Mouse (Mus musculus) heart, embryonic 15.5 days (tissue): ENCODE results near the gene Rpf1. TPM values are rescaled to one million over a fixed set of nuclear protein-coding genes. Genes with fewer than 3 reads are reported as not detected.

Experiments used
- ATAC-seq: fragments of 200-750 bp; cut with Nextera tagmentation; replicated peaks from 2 replicates; pipeline ENCODE4 v1.8.0; 2017; ENCODE audit warnings: low read depth, moderate TSS enrichment; ENCODE audit not compliant: insufficient number of reproducible peaks, insufficient read depth, low FRiP score
- H3K27ac ChIP-seq: fragments of 300-500 bp; sonication (generic); 2 replicates; pipeline ENCODE4 v1.5.1; 2015; ENCODE audit warnings: mild to moderate bottlenecking, inconsistent platforms
- H3K27me3 ChIP-seq: fragments of 300-500 bp; sonication (generic); 2 replicates; pipeline ENCODE4 v1.6.1; 2015; ENCODE audit warnings: inconsistent platforms
- H3K36me3 ChIP-seq: fragments of 300-500 bp; sonication (generic); 2 replicates; pipeline ENCODE4 v1.6.1; 2015; ENCODE audit warnings: mild to moderate bottlenecking, inconsistent platforms
- H3K4me1 ChIP-seq: fragments of 300-500 bp; sonication (generic); replicated peaks from 2 replicates; pipeline ENCODE4 v1.6.1; 2015; ENCODE audit warnings: inconsistent platforms
- H3K4me2 ChIP-seq: fragments of 300-500 bp; sonication (generic); 2 replicates; pipeline ENCODE4 v1.6.1; 2015; ENCODE audit warnings: inconsistent platforms, mild to moderate bottlenecking, moderate library complexity
- H3K4me3 ChIP-seq: fragments of 300-500 bp; sonication (generic); 2 replicates; pipeline ENCODE4 v1.5.1; 2015; ENCODE audit warnings: mild to moderate bottlenecking, inconsistent platforms
- H3K9ac ChIP-seq: fragments of 300-500 bp; sonication (generic); 2 replicates; pipeline ENCODE4 v1.6.1; 2015; ENCODE audit warnings: mild to moderate bottlenecking, inconsistent platforms
- H3K9me3 ChIP-seq: fragments of 300-500 bp; sonication (generic); replicated peaks from 2 replicates; pipeline ENCODE4 v1.6.1; 2016; ENCODE audit warnings: inconsistent platforms
- WGBS: fragments of 180-500 bp; shearing (Covaris S2); methylation state at CpG from one replicate; pipeline ENCODE4 v1.1.7; 2015; ENCODE audit warnings: mixed read lengths; 5-methylcytosine and 5-hydroxymethylcytosine counted together
- polyA plus RNA-seq: library from polyadenylated mRNA; unstranded; fragments of >200 nt; fragmentation: Nextera tagmentation; extraction: Ambion mirVana; gene quantifications from 2 replicates; pipeline ENCODE4 v1.2.1, GENCODE M21; 2015

Gene Rpf1
- polyA plus RNA-seq: 33.6 and 35.5 TPM in 2 replicates

DNA sequence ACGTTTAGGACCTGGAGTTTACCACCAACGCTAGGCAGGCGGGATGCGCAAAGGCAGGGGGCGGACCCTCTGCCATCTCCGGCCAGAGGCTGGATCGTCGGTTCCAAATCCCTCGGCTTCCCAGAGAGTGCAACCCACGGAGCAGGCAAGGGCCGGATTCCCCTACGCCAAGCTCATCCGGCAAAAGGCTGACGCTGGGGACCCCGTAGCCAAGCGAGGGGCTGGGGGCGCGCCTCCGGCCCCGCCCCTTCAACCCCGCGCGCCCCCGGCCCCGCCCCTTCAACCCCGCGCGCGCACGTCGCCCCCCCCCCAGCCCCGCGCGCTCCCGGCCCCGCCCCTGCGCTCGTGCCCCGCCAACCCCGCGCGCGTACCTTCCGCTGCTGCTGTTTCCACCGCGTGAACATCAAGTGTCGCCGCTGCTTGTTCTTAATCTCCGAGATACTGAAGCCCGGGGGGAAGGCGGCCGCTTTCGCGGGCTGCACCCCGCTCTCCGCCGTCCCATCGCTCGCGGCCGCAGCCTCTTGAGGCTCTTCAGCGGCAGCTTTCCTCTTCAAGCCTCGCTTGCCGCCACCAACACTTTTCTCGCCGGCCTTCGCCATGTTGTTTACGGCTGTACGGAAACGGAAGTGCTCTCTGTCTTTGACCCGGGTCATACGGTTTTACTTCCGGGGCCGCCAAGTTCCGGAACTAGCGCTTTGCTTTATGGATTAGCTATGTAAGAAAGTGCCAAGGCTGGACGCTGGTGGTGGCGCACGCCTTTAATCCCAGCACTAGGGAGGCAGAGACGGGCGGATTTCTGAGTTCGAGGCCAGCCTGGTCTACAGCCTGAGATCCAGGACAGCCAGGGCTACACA lies at the start of gene Rpf1:
Rpf1 (minus strand) TSS at position 632 of the 854 bp plus-strand sequence.
- peak within 1 kb of the TSS; percentile 92 for H3K9ac ChIP-seq
- under 1% methylated on average over 64 of the region's 82 CpGs for WGBS
- ATAC-seq: peak; percentile 92
- H3K27me3 ChIP-seq: no peaks in the 10 kb centered on the region
- peak within 1 kb of the TSS; percentile 86 for H3K4me2 ChIP-seq
- peaks cover 11% of the 10 kb centered on the region for H3K4me1 ChIP-seq
- H3K27ac ChIP-seq: peak within 1 kb of the TSS; percentile 99
- H3K9me3 ChIP-seq: no peaks in the 10 kb centered on the region
- H3K4me3 ChIP-seq: peak within 1 kb of the TSS; percentile 92
- H3K36me3 ChIP-seq: peaks cover 18% of the 10 kb centered on the region

DNA sequence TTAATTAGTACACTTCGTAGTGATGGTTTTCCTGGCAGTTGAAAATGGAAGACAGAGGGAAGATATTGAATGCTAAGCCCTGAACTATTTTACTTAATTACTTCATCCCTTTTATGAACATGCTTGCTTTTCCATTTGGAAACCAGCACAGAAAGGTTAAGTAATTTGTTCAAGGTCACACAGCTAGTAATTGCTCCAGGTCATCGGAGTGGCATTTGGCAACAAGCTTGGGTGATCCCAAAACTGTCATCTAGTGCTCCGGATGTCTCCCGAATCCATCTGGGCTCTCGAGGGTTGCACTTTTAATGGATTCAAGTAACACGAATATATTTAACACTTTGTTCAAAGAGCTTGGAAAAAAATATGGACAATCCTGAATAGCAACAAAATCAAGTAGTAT lies 49.7 kb upstream of the Rpf1 start:
- WGBS: 90% methylated on average over 6 of the region's 6 CpGs
- Histone ChIP-seq H3K27ac (no peak overlapping the region), H3K4me3 (no peak overlapping the region), H3K27me3 (no peaks in the 10 kb centered on the region), H3K4me2 (no peak overlapping the region), H3K4me1 (no peaks in the 10 kb centered on the region), H3K9me3 (no peaks in the 10 kb centered on the region), H3K36me3 (no peaks in the 10 kb centered on the region), H3K9ac (no peak overlapping the region)
- ATAC-seq: no peak

DNA sequence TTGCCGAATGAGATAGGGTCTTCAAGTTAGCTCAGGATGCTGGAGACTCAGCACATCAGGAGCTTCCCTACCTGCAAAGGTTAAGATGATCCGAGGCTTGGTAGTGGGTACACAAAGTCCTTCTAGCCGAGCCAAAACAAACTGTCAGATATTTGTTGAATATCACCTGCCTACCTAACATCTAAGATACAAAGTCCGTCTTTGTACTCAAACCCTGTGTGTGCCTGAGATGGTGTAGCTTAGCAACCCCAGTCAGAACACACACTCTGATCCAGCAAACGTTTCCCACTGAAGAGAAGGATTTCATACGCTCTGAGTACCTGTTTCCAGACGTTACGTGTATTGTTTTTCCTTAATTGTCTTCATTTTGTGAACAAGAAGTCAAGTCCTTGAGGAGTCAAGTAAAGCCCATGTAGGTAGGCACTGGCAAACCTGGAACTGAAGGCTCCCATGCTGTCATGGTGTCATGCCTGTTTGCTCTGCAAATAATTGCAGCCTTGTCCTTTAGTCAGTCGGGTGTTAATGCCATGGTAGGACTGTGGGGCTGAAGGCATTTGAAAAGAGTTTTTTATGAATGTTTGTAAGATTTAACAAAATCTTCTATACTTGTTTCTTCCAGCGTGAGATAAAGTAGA lies 49.0 kb upstream of the Rpf1 start, which contains the start of gene Uox:
Uox (plus strand) TSS at position 279 of the 635 bp plus-strand sequence.
- Histone ChIP-seq H3K27me3 (no peaks in the 10 kb centered on the region), H3K4me1 (no peaks in the 10 kb centered on the region), H3K36me3 (no peaks in the 10 kb centered on the region), H3K27ac (no peak within 1 kb of the TSS), H3K9me3 (no peaks in the 10 kb centered on the region), H3K4me3 (no peak within 1 kb of the TSS), H3K9ac (no peak within 1 kb of the TSS), H3K4me2 (no peak within 1 kb of the TSS)
- 81% methylated on average over 10 of the region's 10 CpGs for WGBS
- no peak for ATAC-seq

DNA sequence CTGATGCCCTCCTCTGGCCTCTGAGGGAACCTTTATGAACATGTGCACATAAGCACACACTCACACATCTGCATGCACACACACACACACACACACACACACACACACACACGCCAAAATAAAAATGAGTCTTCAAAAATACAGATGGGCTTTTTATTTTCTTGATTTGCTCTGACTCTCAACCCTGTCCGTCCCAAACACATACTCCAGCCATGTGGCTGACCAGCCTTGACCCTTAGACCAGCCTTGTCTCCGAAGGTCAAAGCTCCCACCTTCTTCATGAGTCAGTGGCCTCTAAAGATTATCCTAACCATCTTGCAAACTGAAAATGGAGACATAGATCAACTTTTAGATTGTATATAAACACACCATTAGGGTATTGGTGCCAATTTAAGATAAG lies 48.4 kb upstream of the Rpf1 start:
- H3K4me3 ChIP-seq: no peak overlapping the region
- no peak for ATAC-seq
- no peaks in the 10 kb centered on the region for H3K36me3 ChIP-seq
- H3K4me1 ChIP-seq: no peaks in the 10 kb centered on the region
- WGBS: 89% methylated on average over 3 of the region's 3 CpGs
- no peak overlapping the region for H3K27ac ChIP-seq
- H3K4me2 ChIP-seq: no peak overlapping the region
- no peaks in the 10 kb centered on the region for H3K27me3 ChIP-seq
- H3K9ac ChIP-seq: no peak overlapping the region
- H3K9me3 ChIP-seq: no peaks in the 10 kb centered on the region

DNA sequence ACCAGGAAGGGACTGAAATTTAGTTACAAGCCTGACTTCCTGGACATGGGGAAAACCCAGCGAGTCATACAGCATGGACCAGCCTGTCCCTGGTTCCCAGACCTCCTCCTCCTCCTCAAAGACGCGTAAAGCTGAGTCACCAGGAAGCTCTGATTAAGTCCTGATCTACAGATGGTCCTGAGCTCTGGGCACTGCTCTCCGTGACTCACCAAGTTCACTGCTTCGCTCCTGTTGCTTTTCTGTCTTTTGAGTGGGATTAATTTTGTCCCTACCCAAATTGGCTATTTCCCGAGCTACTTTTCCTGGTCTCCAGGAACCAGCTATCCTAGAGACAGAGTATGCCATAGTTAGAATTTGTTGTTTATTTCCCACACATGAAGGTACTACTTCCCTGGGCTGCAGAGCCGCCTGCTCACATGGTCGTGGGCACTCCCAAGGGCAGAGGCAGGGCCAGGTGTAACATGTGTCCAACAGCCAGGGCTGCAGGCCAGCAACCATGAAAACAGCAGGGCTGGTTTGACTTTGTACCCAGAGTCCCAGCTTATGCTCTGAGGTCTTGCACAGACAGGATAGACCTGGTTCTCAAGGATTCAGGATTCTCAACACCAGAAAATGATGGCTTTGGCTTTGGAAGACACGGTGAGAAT lies 46.8 kb upstream of the Rpf1 start:
- Histone ChIP-seq H3K4me3 (no peak overlapping the region), H3K27ac (no peak overlapping the region), H3K36me3 (no peaks in the 10 kb centered on the region), H3K9me3 (no peaks in the 10 kb centered on the region), H3K9ac (no peak overlapping the region), H3K4me2 (no peak overlapping the region), H3K27me3 (no peaks in the 10 kb centered on the region), H3K4me1 (no peaks in the 10 kb centered on the region)
- ATAC-seq: no peak
- 61% methylated on average over 9 of the region's 9 CpGs for WGBS

DNA sequence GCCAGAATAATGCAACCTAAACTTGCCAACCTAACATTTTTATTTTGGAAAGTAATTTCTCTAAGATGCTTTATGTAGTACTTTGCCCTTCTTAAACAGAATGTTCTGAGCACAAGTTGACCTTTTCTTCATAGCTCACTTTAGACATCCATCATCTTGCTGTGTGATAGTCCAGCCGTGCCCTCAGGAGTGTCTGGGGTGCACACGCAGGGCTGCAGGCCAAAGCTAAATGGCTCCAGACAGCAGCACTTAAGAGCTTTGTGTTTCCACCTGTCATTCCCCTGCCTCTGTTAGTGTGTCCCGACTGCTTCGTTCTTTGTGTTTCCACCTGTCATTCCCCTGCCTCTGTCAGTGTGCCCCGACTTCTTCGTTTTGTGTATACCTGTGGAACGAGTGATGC lies 46.1 kb upstream of the Rpf1 start:
- ATAC-seq: no peak
- no peaks in the 10 kb centered on the region for H3K36me3 ChIP-seq
- 62% methylated on average over 7 of the region's 7 CpGs for WGBS
- no peaks in the 10 kb centered on the region for H3K27me3 ChIP-seq
- no peaks in the 10 kb centered on the region for H3K4me1 ChIP-seq
- no peak overlapping the region for H3K4me2 ChIP-seq
- no peak overlapping the region for H3K27ac ChIP-seq
- no peak overlapping the region for H3K9ac ChIP-seq
- no peak overlapping the region for H3K4me3 ChIP-seq
- no peaks in the 10 kb centered on the region for H3K9me3 ChIP-seq

DNA sequence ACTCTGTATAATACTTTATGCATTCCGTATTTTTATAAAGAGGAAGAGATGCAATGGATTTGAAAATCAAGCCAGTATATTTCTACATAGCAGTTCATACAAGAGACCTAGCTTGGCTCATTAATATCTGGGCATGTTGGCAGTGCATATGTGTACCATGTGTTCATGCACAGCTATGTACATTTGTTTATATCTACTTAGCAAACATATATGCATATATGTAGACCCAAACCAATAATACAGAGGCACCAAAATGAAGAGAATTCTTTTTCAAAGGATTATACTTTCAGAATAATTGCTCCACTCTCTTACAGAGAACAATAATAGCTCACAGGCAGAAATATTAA lies 43.8 kb upstream of the Rpf1 start:
- Histone ChIP-seq H3K36me3 (no peaks in the 10 kb centered on the region), H3K27me3 (no peaks in the 10 kb centered on the region), H3K9ac (no peak overlapping the region), H3K27ac (no peak overlapping the region), H3K4me1 (no peaks in the 10 kb centered on the region), H3K4me2 (no peak overlapping the region), H3K9me3 (no peaks in the 10 kb centered on the region), H3K4me3 (no peak overlapping the region)
- 91% methylated on average over 1 of the region's 1 CpGs for WGBS
- no peak for ATAC-seq

DNA sequence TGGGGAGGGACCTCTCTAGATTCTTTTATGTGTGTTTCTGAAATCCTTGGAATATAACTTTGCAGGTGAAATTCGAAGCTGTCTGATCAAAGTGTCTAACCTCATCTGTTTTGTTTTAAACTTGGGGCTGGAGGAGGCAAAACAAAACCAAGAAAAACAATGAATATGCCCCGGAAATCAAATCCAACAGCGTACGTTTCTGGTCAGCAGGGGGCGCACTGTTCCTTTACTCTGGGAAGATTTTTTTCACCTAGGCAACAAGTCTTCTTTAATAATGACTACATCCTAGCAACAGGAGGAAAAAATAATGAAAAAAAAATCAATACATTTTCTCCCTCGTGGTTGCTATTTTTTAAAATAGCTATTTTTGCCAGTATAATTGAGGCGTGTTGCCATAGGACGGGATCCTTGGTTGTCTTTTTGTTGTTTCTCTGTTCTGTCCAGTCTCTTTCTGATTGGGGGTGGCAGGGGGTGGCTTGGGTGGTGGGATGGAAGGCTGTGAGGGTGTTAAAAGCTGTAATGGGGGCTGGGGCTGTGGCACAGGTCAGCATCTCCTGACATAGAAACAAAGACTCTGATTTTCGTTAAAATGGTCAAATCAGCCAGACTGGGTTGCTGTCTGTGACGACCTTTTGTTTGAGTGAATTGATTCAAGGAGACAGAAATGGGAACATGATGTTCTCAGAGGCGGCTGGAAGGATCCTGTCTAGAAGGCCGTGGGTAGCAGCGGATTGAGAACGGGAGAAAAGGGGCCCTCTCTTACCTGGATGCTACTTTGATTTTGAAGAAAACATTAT lies 43.2 kb upstream of the Rpf1 start:
- ATAC-seq: no peak
- Histone ChIP-seq H3K4me3 (peak overlapping the region; percentile 22; the same call in 1 of the 2 replicates), H3K27me3 (no peaks in the 10 kb centered on the region)

DNA sequence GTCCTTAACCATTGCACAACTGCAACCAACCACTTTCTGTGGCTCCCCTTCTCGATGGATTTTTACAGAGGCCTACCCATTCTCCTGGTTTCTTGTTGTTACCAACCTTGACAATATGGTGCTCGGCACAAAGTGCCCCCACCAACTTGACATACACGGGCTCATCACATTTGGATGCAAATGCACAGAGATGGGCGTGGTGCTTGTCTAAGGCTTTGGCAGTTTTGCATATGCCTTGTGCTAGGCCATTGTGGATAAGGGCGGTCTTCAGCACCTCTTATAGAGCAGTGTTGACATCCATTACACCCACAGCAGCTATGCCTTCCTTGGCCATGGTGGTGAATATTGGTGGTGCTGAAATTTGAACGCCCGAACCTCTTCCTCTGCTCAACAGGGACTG lies 41.7 kb upstream of the Rpf1 start:
- H3K4me3 ChIP-seq: no peak overlapping the region
- H3K27me3 ChIP-seq: no peaks in the 10 kb centered on the region
- H3K27ac ChIP-seq: no peak overlapping the region
- no peak overlapping the region for H3K4me2 ChIP-seq
- 0 out of 2 replicates have a peak, but pooled peaks cover under 1% of the 10 kb centered on the region for H3K4me1 ChIP-seq
- H3K36me3 ChIP-seq: no peaks in the 10 kb centered on the region
- no peaks in the 10 kb centered on the region for H3K9me3 ChIP-seq
- 83% methylated on average over 7 of the region's 7 CpGs for WGBS
- no peak for ATAC-seq
- H3K9ac ChIP-seq: no peak overlapping the region

More for the DNA sequence above, 43.2 kb upstream of the Rpf1 start:
- Histone ChIP-seq H3K4me2 (no peak overlapping the region), H3K9ac (no peak overlapping the region), H3K36me3 (no peaks in the 10 kb centered on the region), H3K9me3 (no peaks in the 10 kb centered on the region), H3K27ac (no peak overlapping the region), H3K4me1 (no peaks in the 10 kb centered on the region)
- 36% methylated on average over 14 of the region's 14 CpGs for WGBS

DNA sequence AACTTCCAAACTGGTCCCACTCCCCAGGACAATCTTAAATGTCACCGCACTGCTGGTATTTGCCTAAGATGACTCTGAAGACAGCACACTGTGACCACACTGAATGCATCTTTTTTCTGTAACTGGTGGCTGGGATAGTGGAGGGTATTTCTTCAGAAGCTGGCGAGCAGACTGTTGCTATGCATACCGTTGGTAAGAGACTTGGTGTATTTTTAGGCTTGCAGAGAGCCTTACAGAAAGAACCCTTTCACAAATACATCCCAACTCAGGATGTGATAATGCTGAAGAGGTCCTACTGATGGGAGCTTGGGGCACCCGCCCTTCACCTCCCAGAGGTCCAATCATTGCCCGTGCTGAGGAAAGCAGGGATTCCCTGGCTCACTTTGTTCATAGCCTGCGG lies 36.3 kb upstream of the Rpf1 start:
- Histone ChIP-seq H3K27me3 (no peaks in the 10 kb centered on the region), H3K27ac (no peak overlapping the region), H3K36me3 (no peaks in the 10 kb centered on the region), H3K4me1 (0 out of 2 replicates have a peak, but pooled peaks cover 3% of the 10 kb centered on the region), H3K9me3 (no peaks in the 10 kb centered on the region), H3K4me2 (no peak overlapping the region), H3K4me3 (no peak overlapping the region), H3K9ac (no peak overlapping the region)
- 44% methylated on average over 6 of the region's 6 CpGs for WGBS
- no peak for ATAC-seq

DNA sequence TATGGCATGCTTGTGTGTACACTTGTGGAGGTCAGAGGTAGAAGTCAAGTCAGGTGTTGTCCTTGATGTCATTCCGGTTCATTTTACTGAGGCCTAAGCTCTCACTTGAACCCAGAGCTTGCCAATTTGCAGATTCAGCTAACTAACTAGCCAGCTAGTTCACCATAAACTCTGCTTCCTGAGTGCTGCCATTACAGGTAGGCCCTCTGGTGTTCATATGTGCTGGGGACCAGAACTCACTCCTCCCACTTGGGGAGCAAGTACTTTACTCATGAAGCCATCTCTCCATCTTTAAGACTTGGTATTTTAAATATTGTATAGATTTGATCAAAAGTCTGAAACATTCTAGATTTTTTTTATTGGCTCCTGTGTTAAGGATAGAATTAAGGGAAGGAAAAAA lies 35.3 kb upstream of the Rpf1 start:
- no peak for ATAC-seq
- H3K4me2 ChIP-seq: no peak overlapping the region
- WGBS: 88% methylated on average over 1 of the region's 1 CpGs
- no peaks in the 10 kb centered on the region for H3K27me3 ChIP-seq
- no peaks in the 10 kb centered on the region for H3K36me3 ChIP-seq
- H3K9me3 ChIP-seq: no peaks in the 10 kb centered on the region
- H3K9ac ChIP-seq: no peak overlapping the region
- H3K4me3 ChIP-seq: no peak overlapping the region
- 0 out of 2 replicates have a peak, but pooled peaks cover 3% of the 10 kb centered on the region for H3K4me1 ChIP-seq
- H3K27ac ChIP-seq: no peak overlapping the region
